Mouse (Mus musculus): ENCODE results near the gene Olfr1344.

Olfr1344 gene

GRCm38 (mm10) chr7:6438388-6438787, at the start of gene Olfr1344:
Gene Olfr1344, plus strand, starts transcription at chr7:6438688.
- no peak for DNase-seq

- DNase-seq, result no peak
Observed at GRCm38 (mm10) chr7:6388971-6389370, 49.5 kb upstream of the Olfr1344 start.

GRCm38 (mm10) chr7:6389449-6389848, 49.0 kb upstream of the Olfr1344 start:
- DNase-seq, result no peak

GRCm38 (mm10) chr7:6397996-6398975, 40.2 kb upstream of the Olfr1344 start, which contains the start of gene Smim17:
Gene Smim17, plus strand, starts transcription at chr7:6398715.
- DNase-seq, result peak; percentile 37

GRCm38 (mm10) chr7:6410043-6410442, 28.4 kb upstream of the Olfr1344 start, which contains the start of gene Gm20715:
Gene Gm20715, plus strand, starts transcription at chr7:6410277.
- peak; percentile 96 for DNase-seq

- DNase-seq, result no peak
Observed at GRCm38 (mm10) chr7:6414626-6415441, 23.7 kb upstream of the Olfr1344 start.

GRCm38 (mm10) chr7:6415442-6415787, 23.1 kb upstream of the Olfr1344 start:
- no peak for DNase-seq

GRCm38 (mm10) chr7:6419894-6420293, 18.6 kb upstream of the Olfr1344 start:
- no peak for DNase-seq

GRCm38 (mm10) chr7:6429381-6429780, 9.1 kb upstream of the Olfr1344 start:
- no peak for DNase-seq

- peak; percentile 40 for DNase-seq
Observed at GRCm38 (mm10) chr7:6430342-6430741, 8.1 kb upstream of the Olfr1344 start.

- DNase-seq, result peak; percentile 6
Observed at GRCm38 (mm10) chr7:6441173-6441572, 2.7 kb downstream of the Olfr1344 start.

- no peak for DNase-seq
Observed at GRCm38 (mm10) chr7:6447771-6448170, 9.3 kb downstream of the Olfr1344 start.

- no peak for DNase-seq
Observed at GRCm38 (mm10) chr7:6455868-6456267, 17.4 kb downstream of the Olfr1344 start, which contains the start of gene Olfr1336. Gene Olfr1336, plus strand, starts transcription at chr7:6456168.

- no peak for DNase-seq
Observed at GRCm38 (mm10) chr7:6456399-6456798, 17.9 kb downstream of the Olfr1344 start.

- no peak for DNase-seq
Observed at GRCm38 (mm10) chr7:6466951-6467350, 28.5 kb downstream of the Olfr1344 start, which contains the start of gene Olfr1346. Gene Olfr1346, plus strand, starts transcription at chr7:6467101.

GRCm38 (mm10) chr7:6477633-6478032, 39.1 kb downstream of the Olfr1344 start:
- peak; percentile 83 for DNase-seq

GRCm38 (mm10) chr7:6486841-6487240, 48.4 kb downstream of the Olfr1344 start, which contains the start of gene Olfr5:
Gene Olfr5, minus strand, starts transcription at chr7:6486941.
- no peak for DNase-seq

Measured in kidney, adult 9 months (tissue).